Mouse (Mus musculus): Measurements from ENCODE around the gene Gprin1.

GRCm38 (mm10) chr13:54704890-54705289 is 44.8 kb downstream of the Gprin1 start:
- TF ChIP-seq POLR2AphosphoS5 (IDR thresholded peaks at IDR 0.05; ENCODE audit: insufficient replicate concordance, low read depth, low read length) (no peak), CTCF (IDR thresholded peaks at IDR 0.05; ENCODE audit: low read depth, low read length) (no peak)
